Mouse (Mus musculus) CH12.LX (cell line): ENCODE results near the gene Timmdc1.

Source experiments
- CTCF ChIP-seq, 2 experiments: IDR thresholded peaks in 1 of 2; conservative IDR thresholded peaks in 1 of 2; 2 replicates each; pipeline ENCODE4 v1.5.1; 2011 to 2012; ENCODE audit warnings: low read depth in 2 of 2, low read length in 2 of 2, improper control_type of control experiment in 1 of 2, inconsistent platforms in 1 of 2, mild to moderate bottlenecking in 1 of 2, moderate library complexity in 1 of 2
- POLR2A ChIP-seq: IDR thresholded peaks from 2 replicates; pipeline ENCODE4 v1.6.1; 2011; ENCODE audit warnings: low read depth, mild to moderate bottlenecking, improper control_type of control experiment, low read length

- TF ChIP-seq POLR2A (no peak; the same call in 1 of the 2 replicates), CTCF (conservative IDR thresholded peaks at IDR 0.05 in 1 of 2, IDR thresholded peaks at IDR 0.05 in 1 of 2; ENCODE audit: low read depth in 2 of 2, low read length in 2 of 2) (no peak)
Measured at GRCm38 (mm10) chr16:38463305-38463704, 59.2 kb downstream of the Timmdc1 start.
